Mouse (Mus musculus): ENCODE data around the gene Sox1.

Sox1 gene

GRCm38 (mm10) chr8:12417056-12417455, 22.0 kb downstream of the Sox1 start:
- DNase-seq (ENCODE audit: extremely low read depth, low read depth, low spot score), result no peak

GRCm38 (mm10) chr8:12420537-12420936, 25.4 kb downstream of the Sox1 start:
- DNase-seq (ENCODE audit: extremely low read depth, low read depth, low spot score), result no peak

- no peak for DNase-seq (ENCODE audit: extremely low read depth, low read depth, low spot score)
These were observed 30.8 kb downstream of the Sox1 start for GRCm38 (mm10) chr8:12425906-12426305.

GRCm38 (mm10) chr8:12427346-12427745, 32.3 kb downstream of the Sox1 start:
- no peak for DNase-seq (ENCODE audit: extremely low read depth, low read depth, low spot score)

- no peak for DNase-seq (ENCODE audit: extremely low read depth, low read depth, low spot score)
These were observed 33.0 kb downstream of the Sox1 start for GRCm38 (mm10) chr8:12427886-12428799.

GRCm38 (mm10) chr8:12428931-12429330, 33.8 kb downstream of the Sox1 start:
- DNase-seq (ENCODE audit: extremely low read depth, low read depth, low spot score), result no peak

GRCm38 (mm10) chr8:12429601-12430172, 34.6 kb downstream of the Sox1 start:
- no peak for DNase-seq (ENCODE audit: extremely low read depth, low read depth, low spot score)

- DNase-seq (ENCODE audit: extremely low read depth, low read depth, low spot score), result no peak
These were observed 35.2 kb downstream of the Sox1 start for GRCm38 (mm10) chr8:12430173-12430899.

- DNase-seq (ENCODE audit: extremely low read depth, low read depth, low spot score), result no peak
These were observed 36.0 kb downstream of the Sox1 start for GRCm38 (mm10) chr8:12430900-12431737.

- no peak for DNase-seq (ENCODE audit: extremely low read depth, low read depth, low spot score)
These were observed 36.6 kb downstream of the Sox1 start for GRCm38 (mm10) chr8:12431738-12432055.

- no peak for DNase-seq (ENCODE audit: extremely low read depth, low read depth, low spot score)
These were observed 37.5 kb downstream of the Sox1 start for GRCm38 (mm10) chr8:12432546-12432945.

- DNase-seq (ENCODE audit: extremely low read depth, low read depth, low spot score), result no peak
These were observed 39.7 kb downstream of the Sox1 start for GRCm38 (mm10) chr8:12434771-12435170.

- DNase-seq (ENCODE audit: extremely low read depth, low read depth, low spot score), result no peak
These were observed 42.9 kb downstream of the Sox1 start for GRCm38 (mm10) chr8:12438021-12438420.

GRCm38 (mm10) chr8:12439044-12439443, 43.9 kb downstream of the Sox1 start:
- DNase-seq (ENCODE audit: extremely low read depth, low read depth, low spot score), result no peak

GRCm38 (mm10) chr8:12439846-12440245, 44.8 kb downstream of the Sox1 start:
- DNase-seq (ENCODE audit: extremely low read depth, low read depth, low spot score), result no peak

GRCm38 (mm10) chr8:12440997-12441396, 45.9 kb downstream of the Sox1 start:
- DNase-seq (ENCODE audit: extremely low read depth, low read depth, low spot score), result no peak

GRCm38 (mm10) chr8:12445258-12445657, 50.2 kb downstream of the Sox1 start:
- DNase-seq (ENCODE audit: extremely low read depth, low read depth, low spot score), result no peak

- no peak for DNase-seq (ENCODE audit: extremely low read depth, low read depth, low spot score)
These were observed 51.0 kb downstream of the Sox1 start for GRCm38 (mm10) chr8:12445926-12446680.

Data from fat pad, adult 2 months (tissue).